Mouse (Mus musculus) CH12.LX (cell line): ENCODE measurements at regions not wholly inside any gene's neighbourhood (a gene's known extent, or its start where the extent isn't known, plus 50 kb on each side); places are given as distances from the start of the nearest gene placed in this dataset.

Experiments used
- DNase-seq: peaks from one replicate; pipeline ENCODE4 v3.0.0-alpha.2; 2013; ENCODE audit errors: extremely low read depth
- H3K27ac ChIP-seq: 2 replicates; pipeline ENCODE4 v1.5.1; 2012; ENCODE audit warnings: low read depth, mild to moderate bottlenecking, control low read depth, moderate library complexity; ENCODE audit not compliant: insufficient read depth
- H3K27me3 ChIP-seq: replicated peaks from 2 replicates; pipeline ENCODE3; 2012; ENCODE audit warnings: inconsistent platforms
- H3K36me3 ChIP-seq, 2 experiments: replicated peaks in 1 of 2; 2 replicates each; pipeline versions ENCODE3 to v1.6.1; 2012; ENCODE audit warnings: inconsistent platforms in 1 of 2, low read length in 1 of 2, mild to moderate bottlenecking in 1 of 2, mixed read lengths in 1 of 2, moderate library complexity in 1 of 2; ENCODE audit not compliant: control insufficient read depth in 1 of 2, insufficient read depth in 1 of 2
- H3K4me1 ChIP-seq, 2 experiments: 2 replicates each; pipeline ENCODE4 v1.6.1; 2012; ENCODE audit warnings: inconsistent platforms in 1 of 2, moderate library complexity in 1 of 2; ENCODE audit not compliant: insufficient read depth in 2 of 2, control insufficient read depth in 1 of 2
- H3K4me2 ChIP-seq: 2 replicates; pipeline ENCODE4 v1.6.1; 2012; ENCODE audit warnings: low read depth, mild to moderate bottlenecking, control low read depth; ENCODE audit not compliant: poor library complexity, insufficient read depth, severe bottlenecking
- H3K4me3 ChIP-seq, 3 experiments: fragments of 150-350 bp in 1 of 3; sonication (generic) in 1 of 3; replicated peaks in 1 of 3; 2 replicates each; pipeline versions ENCODE3 to v1.5.1; 2011 to 2012; ENCODE audit warnings: low read depth in 2 of 3, low read length in 2 of 3, mild to moderate bottlenecking in 2 of 3, moderate library complexity in 2 of 3, control low read depth in 1 of 3, improper control_type of control experiment in 1 of 3, inconsistent platforms in 1 of 3, mixed read lengths in 1 of 3; ENCODE audit not compliant: poor library complexity in 1 of 3
- H3K79me2 ChIP-seq: replicated peaks from 2 replicates; pipeline ENCODE4 v1.6.1; 2012; ENCODE audit warnings: mild to moderate bottlenecking, moderate library complexity; ENCODE audit not compliant: control insufficient read depth, poor library complexity, insufficient read depth, severe bottlenecking; ENCODE audit errors: extremely low read depth
- H3K9ac ChIP-seq: 2 replicates; pipeline ENCODE4 v1.6.1; 2012; ENCODE audit warnings: low read depth, mild to moderate bottlenecking, control low read depth, moderate library complexity; ENCODE audit not compliant: insufficient read depth
- H3K9me3 ChIP-seq: replicated peaks from 2 replicates; pipeline ENCODE3; 2012; ENCODE audit warnings: low read length, inconsistent platforms, mixed read lengths
- BHLHE40 ChIP-seq: IDR thresholded peaks from 2 replicates; pipeline ENCODE4 v1.6.1; 2011; ENCODE audit warnings: mild to moderate bottlenecking, low read depth, low read length, improper control_type of control experiment
- CHD1 ChIP-seq: IDR thresholded peaks from 2 replicates; pipeline ENCODE4 v1.6.1; 2012; ENCODE audit warnings: low read depth, low read length, improper control_type of control experiment, inconsistent platforms
- CHD2 ChIP-seq: IDR thresholded peaks from 2 replicates; pipeline ENCODE4 v1.6.1; 2011; ENCODE audit warnings: low read length, improper control_type of control experiment
- ELF1 ChIP-seq: IDR thresholded peaks from 2 replicates; pipeline ENCODE4 v1.6.1; 2014; ENCODE audit warnings: low read depth, mild to moderate bottlenecking, inconsistent platforms, low read length, improper control_type of control experiment
- IRF4 ChIP-seq: IDR thresholded peaks from 2 replicates; pipeline ENCODE4 v1.6.1; 2014; ENCODE audit warnings: low read depth, mild to moderate bottlenecking, inconsistent platforms, low read length, improper control_type of control experiment
- JUN ChIP-seq: IDR thresholded peaks from 2 replicates; pipeline ENCODE4 v1.6.1; 2011; ENCODE audit warnings: low read depth, mild to moderate bottlenecking, low read length, improper control_type of control experiment, moderate library complexity; ENCODE audit not compliant: insufficient read depth
- JUND ChIP-seq: conservative IDR thresholded peaks from 2 replicates; pipeline ENCODE4 v1.6.1; 2011; ENCODE audit warnings: low read depth, low read length, improper control_type of control experiment
- MAX ChIP-seq: IDR thresholded peaks from 2 replicates; pipeline ENCODE4 v1.6.1; 2011; ENCODE audit warnings: low read length, improper control_type of control experiment
- MEF2A ChIP-seq: IDR thresholded peaks from 2 replicates; pipeline ENCODE4 v1.6.1; 2014; ENCODE audit warnings: low read depth, mild to moderate bottlenecking, inconsistent platforms, low read length, improper control_type of control experiment, borderline replicate concordance
- MYC ChIP-seq: IDR thresholded peaks from 2 replicates; pipeline ENCODE4 v1.6.1; 2011; ENCODE audit warnings: low read depth, mild to moderate bottlenecking, improper control_type of control experiment, low read length
- NELFE ChIP-seq: IDR thresholded peaks from 2 replicates; pipeline ENCODE4 v1.6.1; 2011; ENCODE audit warnings: low read depth, low read length, improper control_type of control experiment
- NRF1 ChIP-seq: IDR thresholded peaks from 2 replicates; pipeline ENCODE4 v1.6.1; 2014; ENCODE audit warnings: low read depth, mild to moderate bottlenecking, inconsistent platforms, low read length, improper control_type of control experiment, moderate library complexity
- RCOR1 ChIP-seq: conservative IDR thresholded peaks from 2 replicates; pipeline ENCODE4 v1.6.1; 2012; ENCODE audit warnings: low read depth, mild to moderate bottlenecking, inconsistent platforms, low read length, improper control_type of control experiment
- SIN3A ChIP-seq: IDR thresholded peaks from 2 replicates; pipeline ENCODE4 v1.6.1; 2012; ENCODE audit warnings: low read length, improper control_type of control experiment, inconsistent platforms
- SMC3 ChIP-seq: IDR thresholded peaks from 2 replicates; pipeline ENCODE4 v1.6.1; 2011; ENCODE audit warnings: low read depth, low read length, improper control_type of control experiment
- TBP ChIP-seq: conservative IDR thresholded peaks from 2 replicates; pipeline ENCODE4 v1.6.1; 2011; ENCODE audit warnings: low read depth, low read length, improper control_type of control experiment
- TCF12 ChIP-seq: IDR thresholded peaks from 2 replicates; pipeline ENCODE4 v1.6.1; 2014; ENCODE audit warnings: low read depth, mild to moderate bottlenecking, inconsistent platforms, low read length, improper control_type of control experiment
- USF2 ChIP-seq: conservative IDR thresholded peaks from 2 replicates; pipeline ENCODE4 v1.6.1; 2011; ENCODE audit warnings: low read depth, low read length, improper control_type of control experiment
- ZC3H11A ChIP-seq: IDR thresholded peaks from 2 replicates; pipeline ENCODE4 v1.6.1; 2012; ENCODE audit warnings: low read depth, mild to moderate bottlenecking, inconsistent platforms, low read length, improper control_type of control experiment
- ZNF384 ChIP-seq: IDR thresholded peaks from 2 replicates; pipeline ENCODE4 v1.6.1; 2012; ENCODE audit warnings: low read depth, low read length, improper control_type of control experiment, inconsistent platforms
- dilution Hi-C: fragments of 300-500 bp; cut with MboI; formaldehyde crosslinking; loops from 2 replicates; pipeline ENCODE4 v1.14.3; 2020; ENCODE audit warnings: low sequenced_read_pairs; ENCODE audit not compliant: extremely low pct_unique_long_range_greater_than_20kb, extremely low pct_ligation_motif_present
- in situ Hi-C: fragments of 300-500 bp; cut with MboI; formaldehyde crosslinking; loops from 3 replicates; pipeline ENCODE4 v1.14.3; 2019; ENCODE audit warnings: low sequenced_read_pairs, low pct_ligation_motif_present, low pct_unique_long_range_greater_than_20kb, mixed read lengths

DNA sequence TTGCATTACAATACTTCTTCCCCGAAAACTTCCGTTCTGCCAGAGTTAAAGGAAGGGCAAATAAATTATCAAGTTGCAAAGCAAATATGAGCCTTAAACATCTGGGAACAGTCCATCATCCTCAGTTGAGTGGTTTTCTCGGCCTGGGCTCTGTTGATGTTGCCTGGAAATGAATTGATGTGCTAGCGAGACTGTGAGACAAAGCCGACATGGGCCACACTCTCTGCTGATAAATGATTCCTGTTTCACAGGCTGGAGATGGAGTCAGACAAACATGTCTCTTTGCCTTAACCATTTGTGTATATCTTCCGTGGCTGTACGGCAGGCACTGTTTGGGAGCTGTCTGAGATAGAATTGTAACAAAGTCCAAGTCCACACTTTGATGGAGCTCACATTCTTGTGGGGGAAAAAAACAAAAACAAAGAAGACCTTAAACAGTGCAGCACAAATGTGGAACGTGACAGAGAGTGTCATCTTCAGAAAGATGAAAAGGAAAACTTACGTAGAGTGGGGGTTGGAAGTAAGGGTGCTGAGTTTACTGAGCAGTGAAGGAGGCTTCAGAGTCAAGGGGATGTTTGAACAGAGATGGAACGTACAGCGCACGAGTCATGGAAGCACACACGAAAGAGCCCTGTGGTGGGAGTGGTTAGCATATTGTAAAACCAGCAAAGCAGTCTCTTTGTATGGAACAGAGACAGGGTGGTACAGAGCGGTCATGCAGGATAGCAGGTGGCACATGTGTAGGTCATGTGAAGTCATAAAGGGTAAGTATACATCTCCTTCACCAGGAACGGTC, 442.2 kb upstream of the Gm19410 start:
- DNase-seq = no peak
- Histone ChIP-seq H3K4me2 (no peak overlapping the region), H3K36me3 (no peaks in the 10 kb centered on the region), H3K79me2 (no peaks in the 10 kb centered on the region), H3K9me3 (no peaks in the 10 kb centered on the region), H3K4me1 (peaks cover 0 to 2% of the 10 kb centered on the region in 2 experiments; a peak in 1 of 4 replicates), H3K27ac (no peak overlapping the region), H3K4me3 (no peak overlapping the region), H3K9ac (no peak overlapping the region), H3K27me3 (no peaks in the 10 kb centered on the region)
- dilution Hi-C loops (no loop called here), in situ Hi-C loops (no loop called here)
- TF ChIP-seq ZC3H11A = no peak
- no peak for TF ChIP-seq IRF4
- TF ChIP-seq JUND = no peak
- no peak for TF ChIP-seq SIN3A
- no peak for TF ChIP-seq CHD1
- no peak for TF ChIP-seq NRF1
- TF ChIP-seq ZNF384 = no peak
- TF ChIP-seq MYC = no peak
- TF ChIP-seq USF2 = no peak
- no peak for TF ChIP-seq RCOR1
- TF ChIP-seq SMC3 = no peak
- TF ChIP-seq ELF1 = no peak
- TF ChIP-seq CHD2 = no peak
- TF ChIP-seq MAX = no peak
- TF ChIP-seq NELFE = no peak
- TF ChIP-seq TCF12 = no peak
- TF ChIP-seq TBP = no peak
- TF ChIP-seq BHLHE40 = no peak
- TF ChIP-seq JUN = no peak
- TF ChIP-seq MEF2A = no peak
